Mouse (Mus musculus): Measurements from ENCODE around the gene Arhgef39.

- TF ChIP-seq MYOD1 (IDR thresholded peaks at IDR 0.05; ENCODE audit: control insufficient read depth in 1 of 3, insufficient read length in 2 of 3, low read depth in 2 of 3), result no peak
- no peak for TF ChIP-seq POLR2A (IDR thresholded peaks at IDR 0.05; ENCODE audit: insufficient read length, low read depth)
- TF ChIP-seq MYOG (IDR thresholded peaks at IDR 0.05; ENCODE audit: control insufficient read depth in 1 of 3, insufficient read depth in 1 of 3, insufficient read length in 2 of 3, low read depth in 2 of 3), result no peak
Observed at GRCm38 (mm10) chr4:43481894-43482456, 17.5 kb downstream of the Arhgef39 start.

Data from myocyte (in vitro differentiated cells).